Mouse (Mus musculus) kidney, adult 2 months (tissue): ENCODE measurements at regions not wholly inside any gene's neighbourhood (a gene's known extent, or its start where the extent isn't known, plus 50 kb on each side); places are given as distances from the start of the nearest gene placed in this dataset.

ENCODE experiments used
- CTCF ChIP-seq: fragments of 200-500 bp; conservative IDR thresholded peaks from 2 replicates; pipeline ENCODE4 v1.5.1; 2011; ENCODE audit warnings: low read depth, mild to moderate bottlenecking, control low read depth, low read length, moderate library complexity, mixed read lengths; ENCODE audit not compliant: insufficient read depth, insufficient read length
- POLR2A ChIP-seq: fragments of 200-500 bp; IDR thresholded peaks from one replicate; pipeline ENCODE4 v1.6.1; 2011; ENCODE audit warnings: low read depth, low read length, control low read depth

DNA sequence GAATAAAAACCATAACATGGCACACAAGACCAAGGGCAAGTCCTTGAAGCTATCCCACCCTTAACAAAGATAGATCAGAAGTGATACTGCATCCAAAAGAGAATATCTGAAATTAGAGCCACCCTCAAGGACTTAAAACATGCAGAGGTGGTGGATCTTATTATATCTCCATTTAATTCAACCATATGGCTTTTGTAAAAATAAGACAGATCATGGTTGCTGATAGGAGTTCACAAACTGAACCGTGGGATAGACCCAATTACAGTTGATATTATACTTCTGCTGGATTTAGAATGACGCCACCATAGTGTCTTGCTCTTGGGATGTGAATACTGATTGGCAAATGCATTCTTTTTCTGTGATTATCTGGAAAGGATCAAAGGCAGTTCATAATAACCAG is 84.5 kb upstream of the F13a1 start:
- TF ChIP-seq CTCF = no peak
- TF ChIP-seq POLR2A = no peak
